Mouse (Mus musculus) lung, postnatal 10 days (tissue): Measurements from ENCODE around the gene Vmn2r60.
"Not testable (repeated sequence)": the region's sequence is repeated elsewhere in the genome, so short reads cannot be mapped to it uniquely, and the experiment has no call there.

ENCODE experiments used
- DNase-seq: peaks from one replicate; pipeline ENCODE4 v3.0.0; 2021

Vmn2r60 gene

GRCm38 (mm10) chr7:42107470-42107869, at the start of gene Vmn2r60:
Gene Vmn2r60 (plus strand): TSS chr7:42107770.
- no peak for DNase-seq

GRCm38 (mm10) chr7:42058923-42059322, 48.6 kb upstream of the Vmn2r60 start, which contains the start of gene Vmn2r59:
Gene Vmn2r59 (minus strand): TSS chr7:42059023.
- no peak for DNase-seq

- DNase-seq: not testable (repeated sequence)
These were observed 509 bp upstream of the Vmn2r60 start for GRCm38 (mm10) chr7:42107061-42107460.
